Comparison of ENCODE assay signal across 16 mouse cellular contexts in genomic region chrX:163812431-163812830, GRCm38 (mm10).
"Had no signal": no experiment of that assay in that cellular context is flagged by ENCODE, and none has a peak within 500 bp of the region (broad histone marks: within the 10 kb centered on the region; RNA-seq: fewer than 3 reads in every experiment).

No protein-coding gene starts in this region.

- H3K27ac ChIP-seq: neural tube, embryonic 13.5 days; neural tube, embryonic 15.5 days; stomach, embryonic 15.5 days; stomach, postnatal 0 days had no signal

- H3K4me3 ChIP-seq: neural tube, embryonic 13.5 days; neural tube, embryonic 15.5 days; stomach, embryonic 15.5 days had no signal

- H3K9ac ChIP-seq: neural tube, embryonic 13.5 days; neural tube, embryonic 15.5 days; stomach, embryonic 15.5 days had no signal

- H3K36me3 ChIP-seq: neural tube, embryonic 13.5 days; neural tube, embryonic 15.5 days; stomach, embryonic 15.5 days had no signal

- DNase-seq: retina, postnatal 1 day; right cerebral cortex, adult 18-20 months; right cerebral cortex, postnatal 14 days; right cerebral cortex, postnatal 25 days; right cerebral cortex, postnatal 4 days; spleen, adult 18-20 months; thymus, adult 18-20 months; thymus, adult 2 months; thymus, postnatal 14 days; thymus, postnatal 25 days; thymus, postnatal 36 days; thymus, postnatal 4 days had no signal

- H3K9me3 ChIP-seq: neural tube, embryonic 13.5 days; neural tube, embryonic 15.5 days; stomach, embryonic 15.5 days had no signal

- H3K4me1 ChIP-seq: neural tube, embryonic 13.5 days; neural tube, embryonic 15.5 days; stomach, embryonic 15.5 days had no signal
